Mouse (Mus musculus) kidney, adult 2 months (tissue): Measurements from ENCODE around the gene Arhgdib. TPM values are rescaled to one million over a fixed set of nuclear protein-coding genes. Genes with fewer than 3 reads are reported as not detected.

Experiments
- DNase-seq: peaks from one replicate; pipeline ENCODE4 v3.0.0; 2021
- H3K27ac ChIP-seq: fragments of 200-500 bp; 2 replicates; pipeline ENCODE4 v1.5.1; 2012; ENCODE audit warnings: low read depth, low read length, control low read depth, inconsistent platforms; ENCODE audit not compliant: insufficient read depth
- H3K27me3 ChIP-seq: fragments of 200-500 bp; replicated peaks from 2 replicates; pipeline ENCODE4 v1.6.1; 2012; ENCODE audit warnings: mild to moderate bottlenecking, moderate library complexity, low read length, inconsistent platforms; ENCODE audit not compliant: control insufficient read depth, insufficient read depth
- H3K36me3 ChIP-seq: fragments of 200-500 bp; 2 replicates; pipeline ENCODE4 v1.6.1; 2012; ENCODE audit warnings: mild to moderate bottlenecking, moderate library complexity, low read length, inconsistent platforms; ENCODE audit not compliant: control insufficient read depth, insufficient read depth
- H3K4me1 ChIP-seq: fragments of 200-500 bp; 2 replicates; pipeline ENCODE4 v1.6.1; 2011; ENCODE audit warnings: low read length; ENCODE audit not compliant: control insufficient read depth, insufficient read depth
- H3K4me3 ChIP-seq: fragments of 200-500 bp; 2 replicates; pipeline ENCODE4 v1.5.1; 2011; ENCODE audit warnings: mild to moderate bottlenecking, low read depth, low read length, control low read depth; ENCODE audit not compliant: insufficient read depth
- CTCF ChIP-seq: fragments of 200-500 bp; conservative IDR thresholded peaks from 2 replicates; pipeline ENCODE4 v1.5.1; 2011; ENCODE audit warnings: low read depth, mild to moderate bottlenecking, control low read depth, low read length, moderate library complexity, mixed read lengths; ENCODE audit not compliant: insufficient read depth, insufficient read length
- POLR2A ChIP-seq: fragments of 200-500 bp; IDR thresholded peaks from one replicate; pipeline ENCODE4 v1.6.1; 2011; ENCODE audit warnings: low read depth, low read length, control low read depth
- WGBS: fragments of 180-500 bp; shearing (Covaris S2); methylation state at CpG from one replicate; pipeline ENCODE4 v1.1.7; 2018; 5-methylcytosine and 5-hydroxymethylcytosine counted together
- polyA plus RNA-seq: library from polyadenylated mRNA; depleted of rRNA; stranded (reverse); fragments of >200 nt; gene quantifications from 2 replicates; pipeline ENCODE4 v1.2.3, GENCODE M21; 2012

The Arhgdib gene
- polyA plus RNA-seq, 1 experiment, result 77.4 TPM

GRCm38 (mm10) chr6:136940188-136940960, 1.3 kb downstream of the Arhgdib start:
- Histone ChIP-seq H3K4me3 (peak overlapping the region; percentile 48), H3K36me3 (no peaks in the 10 kb centered on the region), H3K27ac (peak overlapping the region; percentile 79), H3K4me1 (peaks cover 2% of the 10 kb centered on the region; the same call in 1 of the 2 replicates), H3K27me3 (no peaks in the 10 kb centered on the region)
- no peak for DNase-seq
- TF ChIP-seq POLR2A (no peak), CTCF (no peak)
- 62% methylated on average over 11 of the region's 11 CpGs for WGBS

- TF ChIP-seq CTCF, result no peak
- H3K27ac ChIP-seq, result peak overlapping the region; percentile 18
- no peaks in the 10 kb centered on the region for H3K27me3 ChIP-seq
- H3K4me3 ChIP-seq, result no peak overlapping the region
- peaks cover 2% of the 10 kb centered on the region; the same call in 1 of the 2 replicates for H3K4me1 ChIP-seq
- no peak for DNase-seq
- 73% methylated on average over 14 of the region's 14 CpGs for WGBS
- H3K36me3 ChIP-seq, result no peaks in the 10 kb centered on the region
Observed at GRCm38 (mm10) chr6:136939326-136940187, 2.1 kb downstream of the Arhgdib start.

- no peaks in the 10 kb centered on the region for H3K36me3 ChIP-seq
- no peak for DNase-seq
- H3K27ac ChIP-seq, result peak overlapping the region; percentile 47
- no peaks in the 10 kb centered on the region for H3K27me3 ChIP-seq
- WGBS, result 72% methylated on average over 18 of the region's 18 CpGs
- H3K4me3 ChIP-seq, result 0 out of 2 replicates have a peak overlapping the region, but pooled peaks have one; percentile 20
- TF ChIP-seq CTCF, result no peak
- TF ChIP-seq POLR2A, result no peak
- peaks cover 2% of the 10 kb centered on the region; the same call in 1 of the 2 replicates for H3K4me1 ChIP-seq
Observed at GRCm38 (mm10) chr6:136938331-136939126, 3.2 kb downstream of the Arhgdib start.

- H3K4me1 ChIP-seq, result peaks cover 2% of the 10 kb centered on the region; the same call in 1 of the 2 replicates
- no peak for DNase-seq
- TF ChIP-seq POLR2A, result no peak
- TF ChIP-seq CTCF, result no peak
- no peak overlapping the region for H3K4me3 ChIP-seq
- no peaks in the 10 kb centered on the region for H3K27me3 ChIP-seq
- WGBS, result 79% methylated on average over 3 of the region's 3 CpGs
- no peak overlapping the region for H3K27ac ChIP-seq
- H3K36me3 ChIP-seq, result no peaks in the 10 kb centered on the region
Observed at GRCm38 (mm10) chr6:136937117-136937516, 4.6 kb downstream of the Arhgdib start.

- Histone ChIP-seq H3K4me3 (no peak overlapping the region), H3K27me3 (no peaks in the 10 kb centered on the region), H3K4me1 (no peaks in the 10 kb centered on the region; the same call in 1 of the 2 replicates), H3K27ac (no peak overlapping the region), H3K36me3 (no peaks in the 10 kb centered on the region)
- DNase-seq, result no peak
- 80% methylated on average over 9 of the region's 9 CpGs for WGBS
- TF ChIP-seq CTCF, result no peak
- no peak for TF ChIP-seq POLR2A
Observed at GRCm38 (mm10) chr6:136936361-136936760, 5.3 kb downstream of the Arhgdib start.

GRCm38 (mm10) chr6:136935233-136935632, 6.5 kb downstream of the Arhgdib start:
- 80% methylated on average over 3 of the region's 3 CpGs for WGBS
- no peak for TF ChIP-seq POLR2A
- no peak for TF ChIP-seq CTCF
- Histone ChIP-seq H3K4me1 (no peaks in the 10 kb centered on the region), H3K36me3 (no peaks in the 10 kb centered on the region), H3K27ac (no peak overlapping the region), H3K4me3 (no peak overlapping the region), H3K27me3 (no peaks in the 10 kb centered on the region)
- no peak for DNase-seq
